Mouse (Mus musculus): ENCODE measurements around the gene Mrln.

Gene Mrln
- long read RNA-seq, experiment 1, partial matches to known transcripts = 0 of 1 reads
- long read RNA-seq, experiment 1, other reads (novel, unspliced or antisense) = 1 of 1 reads
- long read RNA-seq, experiment 2 = 0 reads

GRCm38 (mm10) chr10:70204505-70205399 is at the start of gene Mrln:
Gene Mrln (plus strand): TSS chr10:70204664.
- intact Hi-C loops (cut with DNase I) = no loop called here

GRCm38 (mm10) chr10:70156431-70157165 is 47.9 kb upstream of the Mrln start:
- intact Hi-C loops (cut with DNase I) = no loop called here

- intact Hi-C loops (cut with DNase I) = no loop called here
Measured at GRCm38 (mm10) chr10:70159651-70160320, 44.7 kb upstream of the Mrln start.

GRCm38 (mm10) chr10:70160811-70161210 is 43.7 kb upstream of the Mrln start:
- intact Hi-C loops (cut with DNase I) = no loop called here

- intact Hi-C loops (cut with DNase I) = no loop called here
Measured at GRCm38 (mm10) chr10:70161504-70161903, 43.0 kb upstream of the Mrln start.

GRCm38 (mm10) chr10:70163681-70164080 is 40.8 kb upstream of the Mrln start:
- intact Hi-C loops (cut with DNase I) = no loop called here

- intact Hi-C loops (cut with DNase I) = no loop called here
Measured at GRCm38 (mm10) chr10:70165877-70166276, 38.6 kb upstream of the Mrln start.

GRCm38 (mm10) chr10:70166427-70166826 is 38.0 kb upstream of the Mrln start:
- intact Hi-C loops (cut with DNase I) = no loop called here

GRCm38 (mm10) chr10:70167625-70168024 is 36.8 kb upstream of the Mrln start:
- intact Hi-C loops (cut with DNase I) = no loop called here

- intact Hi-C loops (cut with DNase I) = no loop called here
Measured at GRCm38 (mm10) chr10:70168396-70168795, 36.1 kb upstream of the Mrln start.

- intact Hi-C loops (cut with DNase I) = no loop called here
Measured at GRCm38 (mm10) chr10:70169044-70169443, 35.4 kb upstream of the Mrln start.

GRCm38 (mm10) chr10:70173314-70173713 is 31.1 kb upstream of the Mrln start:
- intact Hi-C loops (cut with DNase I) = loop anchor here (5.0 kb wide), 1 partner anchor 124 kb away; no protein-coding TSS in a partner anchor

- intact Hi-C loops (cut with DNase I) = loop anchor here (5.0 kb wide), 1 partner anchor 123 kb away; no protein-coding TSS in a partner anchor
Measured at GRCm38 (mm10) chr10:70174494-70175190, 29.8 kb upstream of the Mrln start.

- intact Hi-C loops (cut with DNase I) = no loop called here
Measured at GRCm38 (mm10) chr10:70180727-70181126, 23.7 kb upstream of the Mrln start.

GRCm38 (mm10) chr10:70181279-70181972 is 23.0 kb upstream of the Mrln start:
- intact Hi-C loops (cut with DNase I) = no loop called here

GRCm38 (mm10) chr10:70183210-70184080 is 21.0 kb upstream of the Mrln start:
- intact Hi-C loops (cut with DNase I) = no loop called here

- intact Hi-C loops (cut with DNase I) = loop anchor here (5.0 kb wide), 1 partner anchor 164 kb away; no protein-coding TSS in a partner anchor
Measured at GRCm38 (mm10) chr10:70186136-70186535, 18.3 kb upstream of the Mrln start.

- intact Hi-C loops (cut with DNase I) = loop anchor here (5.0 kb wide), 1 partner anchor 164 kb away; no protein-coding TSS in a partner anchor
Measured at GRCm38 (mm10) chr10:70186586-70186985, 17.9 kb upstream of the Mrln start.

- intact Hi-C loops (cut with DNase I) = loop anchor here (5.0 kb wide), 1 partner anchor 168 kb away; no protein-coding TSS in a partner anchor
Measured at GRCm38 (mm10) chr10:70189864-70190263, 14.6 kb upstream of the Mrln start.

All from adrenal gland (tissue).